ENCODE assay signal across 35 mouse cellular contexts in the genomic region with DNA sequence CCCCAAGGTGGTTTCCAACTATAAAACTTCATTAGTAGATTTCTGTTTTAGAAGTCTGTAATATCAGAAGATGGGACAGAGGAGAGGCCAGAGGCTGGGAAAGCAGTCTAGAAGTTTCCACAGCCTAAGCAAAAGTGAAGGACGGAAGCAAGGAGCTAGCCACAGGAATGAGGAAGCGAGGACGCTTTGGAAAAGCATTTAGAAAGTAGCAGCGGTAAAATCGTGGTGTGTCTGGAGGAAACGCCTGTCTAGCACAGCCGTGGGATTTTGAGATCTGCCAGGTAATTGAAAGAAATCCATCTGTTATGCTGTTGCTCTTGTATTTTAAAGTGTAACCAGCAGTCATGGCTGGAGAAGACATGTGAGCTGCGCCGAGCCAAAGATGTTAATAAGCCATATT.
DNase-seq lines count a peak whose midpoint lies in the region; ATAC-seq and TF ChIP-seq lines count a peak whose summit lies in the region.
"Had no signal": no experiment of that assay in that cellular context is flagged by ENCODE, and none has a peak within 500 bp of the region (broad histone marks: within the 10 kb centered on the region; RNA-seq: fewer than 3 reads in every experiment).

No protein-coding gene starts in this region.

- H3K27me3 ChIP-seq in embryonic facial prominence, embryonic 14.5 days (replicated peaks; ENCODE audit: control insufficient read depth, insufficient read depth, low read length) = no peaks in the 10 kb centered on the region
- no peaks in the 10 kb centered on the region for H3K27me3 ChIP-seq in embryonic facial prominence, embryonic 10.5 days (replicated peaks; ENCODE audit: low read depth, poor library complexity, severe bottlenecking)
- no peaks in the 10 kb centered on the region for H3K27me3 ChIP-seq in kidney, postnatal 0 days (ENCODE audit: insufficient read depth, low read length)
- H3K27me3 ChIP-seq in limb, embryonic 13.5 days = no peaks in the 10 kb centered on the region; the same call in 1 of the 2 replicates
- H3K27me3 ChIP-seq: CH12.LX; embryonic facial prominence, embryonic 13.5 days; heart, embryonic 12.5 days; hindbrain, embryonic 15.5 days; kidney, embryonic 15.5 days; liver, embryonic 12.5 days; neural tube, embryonic 15.5 days had no signal

- peak; percentile 65 for DNase-seq in embryonic facial prominence, embryonic 14.5 days (ENCODE audit: low spot score)
- DNase-seq in embryonic facial prominence, embryonic 10.5 days (ENCODE audit: low spot score) = no peak
- DNase-seq in kidney, postnatal 0 days (ENCODE audit: low spot score) = peak; percentile 38
- no peak for DNase-seq in kidney, adult 18-20 months
- no peak for DNase-seq in thymus, postnatal 25 days
- no peak for DNase-seq in cerebellum, adult 9-10 months
- DNase-seq: adrenal gland, adult 2 months; adrenal gland, postnatal 36 days; cerebellum, adult 2 months; cerebellum, postnatal 25 days; gastrocnemius, postnatal 25 days; heart, adult 2 months; kidney, adult 11 months; kidney, postnatal 36 days; liver, postnatal 0 days; lung, postnatal 10 days; midbrain, embryonic 14.5 days; retina, postnatal 1 day; right cerebral cortex, postnatal 14 days had no signal

- no peak overlapping the region for H3K4me3 ChIP-seq in embryonic facial prominence, embryonic 14.5 days (ENCODE audit: low read depth, low read length)
- no peak overlapping the region for H3K4me3 ChIP-seq in embryonic facial prominence, embryonic 10.5 days
- H3K4me3 ChIP-seq in kidney, postnatal 0 days (replicated peaks; ENCODE audit: low read depth, low read length) = no peak overlapping the region
- no peak overlapping the region for H3K4me3 ChIP-seq in limb, embryonic 13.5 days
- H3K4me3 ChIP-seq: embryonic facial prominence, embryonic 13.5 days; erythroblast, embryonic 14.5 days; heart, adult 2 months; heart, embryonic 12.5 days; hindbrain, embryonic 10.5 days; hindbrain, embryonic 15.5 days; kidney, embryonic 15.5 days; layer of hippocampus, adult 2 months; left cerebral cortex, adult 2 months; liver, embryonic 12.5 days; neural tube, embryonic 15.5 days had no signal

- TF ChIP-seq CTCF in kidney, postnatal 0 days (IDR thresholded peaks at IDR 0.05; ENCODE audit: low read depth) = no peak

- 37% methylated on average over 9 of the region's 9 CpGs for WGBS in embryonic facial prominence, embryonic 14.5 days
- 82% methylated on average over 9 of the region's 9 CpGs for WGBS in embryonic facial prominence, embryonic 10.5 days
- WGBS in kidney, postnatal 0 days = 61% methylated on average over 9 of the region's 9 CpGs
- 36% methylated on average over 9 of the region's 9 CpGs for WGBS in limb, embryonic 13.5 days

- H3K9ac ChIP-seq in embryonic facial prominence, embryonic 14.5 days (ENCODE audit: low read depth, low read length) = no peak overlapping the region
- H3K9ac ChIP-seq in kidney, postnatal 0 days (ENCODE audit: low read depth, low read length) = no peak overlapping the region
- 0 out of 2 replicates have a peak overlapping the region, but pooled peaks have one; percentile 13 for H3K9ac ChIP-seq in limb, embryonic 13.5 days
- H3K9ac ChIP-seq: embryonic facial prominence, embryonic 13.5 days; heart, embryonic 12.5 days; hindbrain, embryonic 15.5 days; kidney, embryonic 15.5 days; liver, embryonic 12.5 days; liver, postnatal 0 days; neural tube, embryonic 15.5 days had no signal

- H3K36me3 ChIP-seq in embryonic facial prominence, embryonic 14.5 days (ENCODE audit: control insufficient read depth, insufficient read depth, low read length) = no peaks in the 10 kb centered on the region
- H3K36me3 ChIP-seq in embryonic facial prominence, embryonic 10.5 days (replicated peaks) = no peaks in the 10 kb centered on the region
- no peaks in the 10 kb centered on the region for H3K36me3 ChIP-seq in kidney, postnatal 0 days (ENCODE audit: insufficient read depth, low read length)
- H3K36me3 ChIP-seq in limb, embryonic 13.5 days = no peaks in the 10 kb centered on the region
- H3K36me3 ChIP-seq: embryonic facial prominence, embryonic 13.5 days; heart, embryonic 12.5 days; hindbrain, embryonic 10.5 days; hindbrain, embryonic 15.5 days; kidney, embryonic 15.5 days; liver, embryonic 12.5 days; neural tube, embryonic 15.5 days had no signal

- no peak overlapping the region for H3K27ac ChIP-seq in embryonic facial prominence, embryonic 14.5 days (replicated peaks; ENCODE audit: low read depth, low read length)
- no peak overlapping the region for H3K27ac ChIP-seq in embryonic facial prominence, embryonic 10.5 days (replicated peaks)
- H3K27ac ChIP-seq in kidney, postnatal 0 days = no peak overlapping the region
- H3K27ac ChIP-seq in limb, embryonic 13.5 days = no peak overlapping the region
- H3K27ac ChIP-seq: embryonic facial prominence, embryonic 13.5 days; heart, adult 2 months; hindbrain, embryonic 10.5 days; hindbrain, embryonic 15.5 days; kidney, embryonic 15.5 days; layer of hippocampus, adult 2 months; left cerebral cortex, adult 2 months; liver, embryonic 12.5 days; macrophage; neural tube, embryonic 15.5 days had no signal

- H3K9me3 ChIP-seq in embryonic facial prominence, embryonic 14.5 days (ENCODE audit: control insufficient read depth, low read length) = no peaks in the 10 kb centered on the region
- H3K9me3 ChIP-seq in embryonic facial prominence, embryonic 10.5 days = no peaks in the 10 kb centered on the region
- no peaks in the 10 kb centered on the region for H3K9me3 ChIP-seq in kidney, postnatal 0 days (replicated peaks; ENCODE audit: low read length)
- H3K9me3 ChIP-seq in limb, embryonic 13.5 days = no peaks in the 10 kb centered on the region
- H3K9me3 ChIP-seq: embryonic facial prominence, embryonic 13.5 days; heart, embryonic 12.5 days; hindbrain, embryonic 10.5 days; hindbrain, embryonic 15.5 days; kidney, embryonic 15.5 days; liver, embryonic 12.5 days; neural tube, embryonic 15.5 days had no signal

- no peak overlapping the region for H3K4me2 ChIP-seq in embryonic facial prominence, embryonic 14.5 days (ENCODE audit: low read depth, low read length)
- no peak overlapping the region for H3K4me2 ChIP-seq in kidney, postnatal 0 days (ENCODE audit: low read length)
- H3K4me2 ChIP-seq in limb, embryonic 13.5 days (replicated peaks) = peak overlapping the region; percentile 19; the same call in 1 of the 2 replicates
- H3K4me2 ChIP-seq: embryonic facial prominence, embryonic 13.5 days; heart, embryonic 12.5 days; hindbrain, embryonic 15.5 days; kidney, embryonic 15.5 days; liver, embryonic 12.5 days; neural tube, embryonic 15.5 days had no signal

- no peak for ATAC-seq in embryonic facial prominence, embryonic 14.5 days (ENCODE audit: low read depth)
- no peak for ATAC-seq in kidney, postnatal 0 days (replicated peaks; ENCODE audit: low FRiP score, low read depth)
- ATAC-seq in limb, embryonic 13.5 days (ENCODE audit: low FRiP score, low read depth) = 0 out of 2 replicates have a peak, but pooled peaks have one; percentile 24
- ATAC-seq: activated CD4-positive, CD25-positive, alpha-beta regulatory T cell, adult 4 months; forebrain, embryonic 14.5 days; inflammation-experienced regulatory T-cells, adult 6 months; liver, embryonic 12.5 days; liver, postnatal 0 days had no signal

- H3K4me1 ChIP-seq in embryonic facial prominence, embryonic 14.5 days (ENCODE audit: control insufficient read depth, insufficient read depth, low read length) = peaks cover 7% of the 10 kb centered on the region; the same call in 1 of the 2 replicates
- H3K4me1 ChIP-seq in embryonic facial prominence, embryonic 10.5 days = peaks cover 21% of the 10 kb centered on the region
- peaks cover 5% of the 10 kb centered on the region for H3K4me1 ChIP-seq in kidney, postnatal 0 days (replicated peaks; ENCODE audit: insufficient read depth, low read length)
- peaks cover 23% of the 10 kb centered on the region for H3K4me1 ChIP-seq in limb, embryonic 13.5 days
- H3K4me1 ChIP-seq: hindbrain, embryonic 10.5 days; liver, embryonic 12.5 days had no signal

Comparison
In these comparisons a context has a peak if more than half of its experiments do, and no peak if none do; other contexts are left out.
1. DNase-seq: peak in embryonic facial prominence, embryonic 14.5 days (single experiment) and kidney, postnatal 0 days (single experiment); none in embryonic facial prominence, embryonic 10.5 days (single experiment), kidney, adult 18-20 months (single experiment), thymus, postnatal 25 days (single experiment) and cerebellum, adult 9-10 months (single experiment).